Mouse (Mus musculus): ENCODE data around the gene Rpia.

DNA sequence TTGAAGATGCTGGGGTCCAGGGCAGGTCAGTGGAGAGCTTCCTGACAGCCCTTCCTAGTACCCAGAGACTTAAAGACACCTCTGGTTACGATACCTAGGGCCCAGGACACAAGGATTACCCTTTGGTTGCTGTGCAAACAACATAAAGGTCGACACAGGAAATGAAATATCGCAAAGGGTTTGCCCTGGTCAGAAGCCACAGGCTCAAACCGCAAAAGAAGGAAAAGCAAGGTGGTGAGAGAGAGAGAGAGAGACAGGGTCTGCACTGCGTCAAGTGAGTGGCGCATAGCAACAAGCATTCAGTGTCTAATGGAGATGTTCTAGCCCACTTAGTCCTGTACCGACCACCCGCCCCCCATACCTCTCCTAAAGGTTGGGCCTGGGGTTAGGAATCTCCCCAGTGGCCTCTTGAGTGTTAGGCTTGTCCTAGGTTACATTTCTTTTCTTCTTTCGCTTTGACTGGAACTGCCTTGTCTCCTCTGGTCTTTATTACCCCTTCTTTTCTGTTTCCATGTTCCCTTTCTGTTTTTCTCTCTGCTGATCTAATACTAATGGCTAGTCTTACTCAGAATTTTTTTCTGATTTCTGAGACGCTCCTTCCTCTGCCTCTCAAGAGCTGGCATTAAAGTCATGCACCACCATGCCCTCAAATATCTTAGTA is 39.3 kb upstream of the Rpia start:
- no peak for TF ChIP-seq CTCF (IDR thresholded peaks at IDR 0.05; ENCODE audit: control insufficient read depth, insufficient read depth, low read length)
- TF ChIP-seq POLR2A (IDR thresholded peaks at IDR 0.05; ENCODE audit: borderline replicate concordance, control insufficient read depth, low read depth, low read length), result no peak
